27 mouse cellular contexts compared by ENCODE assay signal in the genomic region with DNA sequence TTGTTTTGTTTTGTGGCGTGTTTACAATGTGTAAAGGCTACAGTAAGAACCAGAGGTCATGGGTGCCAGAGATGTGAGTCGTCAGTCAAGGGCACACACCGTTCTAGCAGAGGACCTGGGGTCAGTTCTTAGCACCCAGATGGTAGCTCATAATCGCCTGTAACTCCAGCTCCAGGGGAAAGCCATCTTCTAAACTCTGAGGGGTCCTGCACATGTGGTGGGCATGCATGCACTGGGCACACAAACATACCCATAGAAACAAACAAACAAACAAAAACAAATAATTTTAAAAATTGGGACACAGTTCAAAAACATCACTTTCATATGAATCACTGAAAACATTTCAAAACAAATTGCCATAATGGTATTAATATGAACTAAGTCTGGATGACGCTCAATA.
DNase-seq lines count a peak whose midpoint lies in the region; ATAC-seq and TF ChIP-seq lines count a peak whose summit lies in the region.
"Had no signal": no experiment of that assay in that cellular context is flagged by ENCODE, and none has a peak within 500 bp of the region (broad histone marks: within the 10 kb centered on the region; RNA-seq: fewer than 3 reads in every experiment).

No protein-coding gene starts in this region.

- H3K4me2 ChIP-seq in heart, embryonic 14.5 days (ENCODE audit: low read length) = no peak overlapping the region
- no peak overlapping the region for H3K4me2 ChIP-seq in limb, embryonic 15.5 days
- H3K4me2 ChIP-seq in heart, postnatal 0 days (ENCODE audit: low read depth, low read length) = no peak overlapping the region
- H3K4me2 ChIP-seq in forebrain, embryonic 15.5 days (replicated peaks) = no peak overlapping the region
- H3K4me2 ChIP-seq: embryonic facial prominence, embryonic 15.5 days; forebrain, embryonic 13.5 days; hindbrain, embryonic 15.5 days; midbrain, embryonic 13.5 days; neural tube, embryonic 13.5 days had no signal

- 75% methylated on average over 5 of the region's 5 CpGs for WGBS in heart, adult 2 months
- WGBS in heart, embryonic 14.5 days = 88% methylated on average over 5 of the region's 5 CpGs
- 91% methylated on average over 5 of the region's 5 CpGs for WGBS in limb, embryonic 15.5 days
- 91% methylated on average over 5 of the region's 5 CpGs for WGBS in limb, embryonic 10.5 days
- WGBS in heart, postnatal 0 days = 79% methylated on average over 5 of the region's 5 CpGs
- 93% methylated on average over 5 of the region's 5 CpGs for WGBS in forebrain, embryonic 15.5 days

- intact Hi-C loops in heart, adult 2 months (cut with DNase I) = loop anchor here (2.0 kb wide), 1 partner anchor 34 kb away; no protein-coding TSS in a partner anchor
- intact Hi-C loops in heart, postnatal 10 days (cut with DNase I) = no loop called here

- no peak for DNase-seq in heart, adult 2 months
- DNase-seq in heart, adult 8-10 months (ENCODE audit: low spot score) = no peak
- no peak for DNase-seq in heart, postnatal 10 days
- no peak for DNase-seq in limb, embryonic 10.5 days (ENCODE audit: low spot score)
- DNase-seq in heart, postnatal 0 days (ENCODE audit: low spot score) = no peak
- DNase-seq: adrenal gland, postnatal 36 days; cerebellum, adult 2 months; cerebellum, postnatal 14 days; layer of hippocampus, postnatal 36 days; left cerebral cortex, postnatal 4 days; liver; lung, adult 2 months; lung, postnatal 10 days had no signal

- H3K9ac ChIP-seq in heart, adult 2 months (ENCODE audit: low read depth, low read length) = no peak overlapping the region
- no peak overlapping the region for H3K9ac ChIP-seq in heart, embryonic 14.5 days (ENCODE audit: low read length)
- no peak overlapping the region for H3K9ac ChIP-seq in limb, embryonic 15.5 days
- H3K9ac ChIP-seq in heart, postnatal 0 days (replicated peaks; ENCODE audit: low read depth, low read length) = no peak overlapping the region
- H3K9ac ChIP-seq in forebrain, embryonic 15.5 days (replicated peaks) = no peak overlapping the region
- H3K9ac ChIP-seq: embryonic facial prominence, embryonic 15.5 days; forebrain, embryonic 13.5 days; hindbrain, embryonic 15.5 days; liver, embryonic 14.5 days; midbrain, embryonic 13.5 days; neural tube, embryonic 13.5 days had no signal

- H3K36me3 ChIP-seq in heart, adult 2 months (ENCODE audit: control insufficient read depth, insufficient read depth, low read length) = peaks cover 31% of the 10 kb centered on the region
- H3K36me3 ChIP-seq in heart, embryonic 14.5 days (ENCODE audit: control insufficient read depth, insufficient read depth, low read length) = no peaks in the 10 kb centered on the region
- H3K36me3 ChIP-seq in limb, embryonic 15.5 days = no peaks in the 10 kb centered on the region
- no peaks in the 10 kb centered on the region for H3K36me3 ChIP-seq in limb, embryonic 10.5 days
- no peaks in the 10 kb centered on the region for H3K36me3 ChIP-seq in heart, postnatal 0 days (replicated peaks; ENCODE audit: control insufficient read depth, insufficient read depth, low read length)
- no peaks in the 10 kb centered on the region for H3K36me3 ChIP-seq in forebrain, embryonic 15.5 days
- H3K36me3 ChIP-seq: embryonic facial prominence, embryonic 15.5 days; hindbrain, embryonic 10.5 days; hindbrain, embryonic 15.5 days; midbrain, embryonic 13.5 days; neural tube, embryonic 13.5 days had no signal

- H3K79me2 ChIP-seq in heart, adult 2 months (replicated peaks; ENCODE audit: control insufficient read depth, insufficient read depth, low read length) = peaks cover 1% of the 10 kb centered on the region; the same call in 1 of the 2 replicates

- TF ChIP-seq EP300 in heart, adult 2 months (IDR thresholded peaks at IDR 0.05; ENCODE audit: insufficient read depth, low read depth, low read length) = no peak
- no peak for TF ChIP-seq EP300 in heart, postnatal 0 days (IDR thresholded peaks at IDR 0.05; ENCODE audit: low read depth)

- H3K4me1 ChIP-seq in heart, adult 2 months (ENCODE audit: control insufficient read depth, insufficient read depth, low read length) = peaks cover 37% of the 10 kb centered on the region
- peaks cover 43 to 79% of the 10 kb centered on the region in 2 experiments for H3K4me1 ChIP-seq in heart, embryonic 14.5 days (ENCODE audit: control insufficient read depth in 2 of 2, insufficient read depth in 2 of 2, low read length in 2 of 2)
- H3K4me1 ChIP-seq in limb, embryonic 15.5 days = peaks cover 41% of the 10 kb centered on the region
- H3K4me1 ChIP-seq in limb, embryonic 10.5 days = peaks cover 28% of the 10 kb centered on the region
- H3K4me1 ChIP-seq in heart, postnatal 0 days (ENCODE audit: control insufficient read depth, insufficient read depth) = peaks cover 70% of the 10 kb centered on the region
- peaks cover 31% of the 10 kb centered on the region for H3K4me1 ChIP-seq in forebrain, embryonic 15.5 days

- no peaks in the 10 kb centered on the region for H3K9me3 ChIP-seq in heart, embryonic 14.5 days (ENCODE audit: control insufficient read depth, low read length)
- H3K9me3 ChIP-seq in limb, embryonic 15.5 days = no peaks in the 10 kb centered on the region
- H3K9me3 ChIP-seq in limb, embryonic 10.5 days (replicated peaks) = no peaks in the 10 kb centered on the region
- H3K9me3 ChIP-seq in heart, postnatal 0 days (replicated peaks; ENCODE audit: control insufficient read depth, low read length) = no peaks in the 10 kb centered on the region
- no peaks in the 10 kb centered on the region for H3K9me3 ChIP-seq in forebrain, embryonic 15.5 days
- H3K9me3 ChIP-seq: embryonic facial prominence, embryonic 10.5 days; embryonic facial prominence, embryonic 15.5 days; forebrain, embryonic 13.5 days; hindbrain, embryonic 10.5 days; hindbrain, embryonic 15.5 days; midbrain, embryonic 13.5 days; neural tube, embryonic 13.5 days had no signal

- H3K4me3 ChIP-seq in heart, adult 2 months = no peak overlapping the region
- no peak overlapping the region for H3K4me3 ChIP-seq in heart, embryonic 14.5 days (ENCODE audit: control insufficient read depth in 1 of 2, insufficient read depth in 1 of 2, low read depth in 1 of 2, low read length in 2 of 2)
- H3K4me3 ChIP-seq in limb, embryonic 15.5 days = no peak overlapping the region
- no peak overlapping the region for H3K4me3 ChIP-seq in limb, embryonic 10.5 days
- H3K4me3 ChIP-seq in heart, postnatal 0 days (ENCODE audit: low read depth, low read length) = no peak overlapping the region
- H3K4me3 ChIP-seq in forebrain, embryonic 15.5 days = no peak overlapping the region
- H3K4me3 ChIP-seq: embryonic facial prominence, embryonic 10.5 days; embryonic facial prominence, embryonic 15.5 days; forebrain, embryonic 13.5 days; hindbrain, embryonic 10.5 days; hindbrain, embryonic 15.5 days; midbrain, embryonic 13.5 days; neural tube, embryonic 13.5 days had no signal

- H3K27me3 ChIP-seq in heart, adult 2 months (ENCODE audit: control insufficient read depth, insufficient read depth, low read length) = no peaks in the 10 kb centered on the region
- no peaks in the 10 kb centered on the region for H3K27me3 ChIP-seq in heart, embryonic 14.5 days (ENCODE audit: control insufficient read depth, insufficient read depth, low read length)
- H3K27me3 ChIP-seq in limb, embryonic 15.5 days = no peaks in the 10 kb centered on the region
- no peaks in the 10 kb centered on the region for H3K27me3 ChIP-seq in limb, embryonic 10.5 days (ENCODE audit: low read depth, poor library complexity, severe bottlenecking)
- no peaks in the 10 kb centered on the region for H3K27me3 ChIP-seq in heart, postnatal 0 days (ENCODE audit: control insufficient read depth, insufficient read depth, low read length)
- no peaks in the 10 kb centered on the region for H3K27me3 ChIP-seq in forebrain, embryonic 15.5 days
- H3K27me3 ChIP-seq: embryonic facial prominence, embryonic 15.5 days; forebrain, embryonic 13.5 days; hindbrain, embryonic 15.5 days; midbrain, embryonic 13.5 days; neural tube, embryonic 13.5 days had no signal

- no peak for ATAC-seq in heart, embryonic 14.5 days (ENCODE audit: insufficient number of reproducible peaks, insufficient read depth, low FRiP score, low read depth)
- ATAC-seq in limb, embryonic 15.5 days (ENCODE audit: insufficient number of reproducible peaks, low FRiP score, low TSS enrichment, low read depth) = no peak
- no peak for ATAC-seq in heart, postnatal 0 days (ENCODE audit: insufficient read depth, low read depth)
- ATAC-seq in forebrain, embryonic 15.5 days (replicated peaks) = no peak
- ATAC-seq: CD4-positive, CD25-positive, alpha-beta regulatory T cell, adult 4 months; forebrain, embryonic 13.5 days; inflammation-experienced regulatory T-cells, adult 6 months; midbrain, embryonic 13.5 days had no signal

- TF ChIP-seq CTCF in heart, adult 2 months (IDR thresholded peaks at IDR 0.05) = no peak
- no peak for TF ChIP-seq CTCF in heart, postnatal 0 days (IDR thresholded peaks at IDR 0.05; ENCODE audit: low read depth)

- peak overlapping the region; percentile 97 for H3K27ac ChIP-seq in heart, adult 2 months
- H3K27ac ChIP-seq in heart, embryonic 14.5 days (replicated peaks in 1 of 2; ENCODE audit: control insufficient read depth in 1 of 2, insufficient read depth in 1 of 2, low read depth in 2 of 2, low read length in 2 of 2) = peak overlapping the region; percentile 64 to 97
- 0 out of 2 replicates have a peak overlapping the region, but pooled peaks have one; percentile 66 for H3K27ac ChIP-seq in limb, embryonic 15.5 days
- no peak overlapping the region for H3K27ac ChIP-seq in limb, embryonic 10.5 days
- peak overlapping the region; percentile 93 for H3K27ac ChIP-seq in heart, postnatal 0 days (ENCODE audit: low read depth)
- H3K27ac ChIP-seq in forebrain, embryonic 15.5 days (replicated peaks) = no peak overlapping the region
- H3K27ac ChIP-seq: forebrain, embryonic 13.5 days; hindbrain, embryonic 15.5 days; liver, embryonic 14.5 days; macrophage; midbrain, embryonic 13.5 days; neural tube, embryonic 13.5 days had no signal

- TF ChIP-seq POLR2A in heart, adult 2 months (IDR thresholded peaks at IDR 0.05; ENCODE audit: insufficient read depth, low read depth, low read length) = no peak

Comparison
In these comparisons a context has a peak if more than half of its experiments do, and no peak if none do; other contexts are left out.
1. H3K27ac ChIP-seq: peak in heart, adult 2 months (single experiment), heart, embryonic 14.5 days (2 of 2), limb, embryonic 15.5 days (single experiment) and heart, postnatal 0 days (single experiment); none in limb, embryonic 10.5 days (single experiment) and forebrain, embryonic 15.5 days (single experiment).